Mouse (Mus musculus) CH12.LX (cell line): ENCODE results near the gene Prelid3b. TPM values are rescaled to one million over a fixed set of nuclear protein-coding genes. Genes with fewer than 3 reads are reported as not detected.
A peak's percentile ranks its signal among the peaks of the same experiment; 100 is the strongest.

Experiments used
- DNase-seq: peaks from one replicate; pipeline ENCODE4 v3.0.0-alpha.2; 2013; ENCODE audit errors: extremely low read depth
- H3K27ac ChIP-seq: 2 replicates; pipeline ENCODE4 v1.5.1; 2012; ENCODE audit warnings: low read depth, mild to moderate bottlenecking, control low read depth, moderate library complexity; ENCODE audit not compliant: insufficient read depth
- H3K27me3 ChIP-seq: replicated peaks from 2 replicates; pipeline ENCODE3; 2012; ENCODE audit warnings: inconsistent platforms
- H3K36me3 ChIP-seq, 2 experiments: replicated peaks in 1 of 2; 2 replicates each; pipeline versions ENCODE3 to v1.6.1; 2012; ENCODE audit warnings: inconsistent platforms in 1 of 2, low read length in 1 of 2, mild to moderate bottlenecking in 1 of 2, mixed read lengths in 1 of 2, moderate library complexity in 1 of 2; ENCODE audit not compliant: control insufficient read depth in 1 of 2, insufficient read depth in 1 of 2
- H3K4me1 ChIP-seq, 2 experiments: 2 replicates each; pipeline ENCODE4 v1.6.1; 2012; ENCODE audit warnings: inconsistent platforms in 1 of 2, moderate library complexity in 1 of 2; ENCODE audit not compliant: insufficient read depth in 2 of 2, control insufficient read depth in 1 of 2
- H3K4me2 ChIP-seq: 2 replicates; pipeline ENCODE4 v1.6.1; 2012; ENCODE audit warnings: low read depth, mild to moderate bottlenecking, control low read depth; ENCODE audit not compliant: poor library complexity, insufficient read depth, severe bottlenecking
- H3K4me3 ChIP-seq, 3 experiments: fragments of 150-350 bp in 1 of 3; sonication (generic) in 1 of 3; replicated peaks in 1 of 3; 2 replicates each; pipeline versions ENCODE3 to v1.5.1; 2011 to 2012; ENCODE audit warnings: low read depth in 2 of 3, low read length in 2 of 3, mild to moderate bottlenecking in 2 of 3, moderate library complexity in 2 of 3, control low read depth in 1 of 3, improper control_type of control experiment in 1 of 3, inconsistent platforms in 1 of 3, mixed read lengths in 1 of 3; ENCODE audit not compliant: poor library complexity in 1 of 3
- H3K79me2 ChIP-seq: replicated peaks from 2 replicates; pipeline ENCODE4 v1.6.1; 2012; ENCODE audit warnings: mild to moderate bottlenecking, moderate library complexity; ENCODE audit not compliant: control insufficient read depth, poor library complexity, insufficient read depth, severe bottlenecking; ENCODE audit errors: extremely low read depth
- H3K9ac ChIP-seq: 2 replicates; pipeline ENCODE4 v1.6.1; 2012; ENCODE audit warnings: low read depth, mild to moderate bottlenecking, control low read depth, moderate library complexity; ENCODE audit not compliant: insufficient read depth
- H3K9me3 ChIP-seq: replicated peaks from 2 replicates; pipeline ENCODE3; 2012; ENCODE audit warnings: low read length, inconsistent platforms, mixed read lengths
- BHLHE40 ChIP-seq: IDR thresholded peaks from 2 replicates; pipeline ENCODE4 v1.6.1; 2011; ENCODE audit warnings: mild to moderate bottlenecking, low read depth, low read length, improper control_type of control experiment
- CHD1 ChIP-seq: IDR thresholded peaks from 2 replicates; pipeline ENCODE4 v1.6.1; 2012; ENCODE audit warnings: low read depth, low read length, improper control_type of control experiment, inconsistent platforms
- CHD2 ChIP-seq: IDR thresholded peaks from 2 replicates; pipeline ENCODE4 v1.6.1; 2011; ENCODE audit warnings: low read length, improper control_type of control experiment
- EP300 ChIP-seq: IDR thresholded peaks from 2 replicates; pipeline ENCODE4 v1.6.1; 2011; ENCODE audit warnings: low read length, improper control_type of control experiment
- ETS1 ChIP-seq: conservative IDR thresholded peaks from 2 replicates; pipeline ENCODE4 v1.6.1; 2012; ENCODE audit warnings: low read depth, mild to moderate bottlenecking, inconsistent platforms, low read length, improper control_type of control experiment, moderate library complexity
- HCFC1 ChIP-seq: IDR thresholded peaks from 2 replicates; pipeline ENCODE4 v1.6.1; 2012; ENCODE audit warnings: low read depth, mild to moderate bottlenecking, inconsistent platforms, low read length, improper control_type of control experiment
- IRF4 ChIP-seq: IDR thresholded peaks from 2 replicates; pipeline ENCODE4 v1.6.1; 2014; ENCODE audit warnings: low read depth, mild to moderate bottlenecking, inconsistent platforms, low read length, improper control_type of control experiment
- JUN ChIP-seq: IDR thresholded peaks from 2 replicates; pipeline ENCODE4 v1.6.1; 2011; ENCODE audit warnings: low read depth, mild to moderate bottlenecking, low read length, improper control_type of control experiment, moderate library complexity; ENCODE audit not compliant: insufficient read depth
- KAT2A ChIP-seq: IDR thresholded peaks from 2 replicates; pipeline ENCODE4 v1.6.1; 2012; ENCODE audit warnings: low read length, improper control_type of control experiment, inconsistent platforms; ENCODE audit not compliant: insufficient replicate concordance
- MAFK ChIP-seq: IDR thresholded peaks from 2 replicates; pipeline ENCODE4 v1.6.1; 2011; ENCODE audit warnings: low read length, improper control_type of control experiment; ENCODE audit not compliant: insufficient replicate concordance
- MEF2A ChIP-seq: IDR thresholded peaks from 2 replicates; pipeline ENCODE4 v1.6.1; 2014; ENCODE audit warnings: low read depth, mild to moderate bottlenecking, inconsistent platforms, low read length, improper control_type of control experiment, borderline replicate concordance
- MYC ChIP-seq: IDR thresholded peaks from 2 replicates; pipeline ENCODE4 v1.6.1; 2011; ENCODE audit warnings: low read depth, mild to moderate bottlenecking, improper control_type of control experiment, low read length
- NELFE ChIP-seq: IDR thresholded peaks from 2 replicates; pipeline ENCODE4 v1.6.1; 2011; ENCODE audit warnings: low read depth, low read length, improper control_type of control experiment
- NRF1 ChIP-seq: IDR thresholded peaks from 2 replicates; pipeline ENCODE4 v1.6.1; 2014; ENCODE audit warnings: low read depth, mild to moderate bottlenecking, inconsistent platforms, low read length, improper control_type of control experiment, moderate library complexity
- POLR2A ChIP-seq: IDR thresholded peaks from 2 replicates; pipeline ENCODE4 v1.6.1; 2011; ENCODE audit warnings: low read depth, mild to moderate bottlenecking, improper control_type of control experiment, low read length
- RAD21 ChIP-seq: IDR thresholded peaks from 2 replicates; pipeline ENCODE4 v1.6.1; 2011; ENCODE audit warnings: low read depth, mild to moderate bottlenecking, low read length, improper control_type of control experiment, moderate library complexity
- RCOR1 ChIP-seq: conservative IDR thresholded peaks from 2 replicates; pipeline ENCODE4 v1.6.1; 2012; ENCODE audit warnings: low read depth, mild to moderate bottlenecking, inconsistent platforms, low read length, improper control_type of control experiment
- SMC3 ChIP-seq: IDR thresholded peaks from 2 replicates; pipeline ENCODE4 v1.6.1; 2011; ENCODE audit warnings: low read depth, low read length, improper control_type of control experiment
- USF1 ChIP-seq: IDR thresholded peaks from 2 replicates; pipeline ENCODE4 v1.6.1; 2014; ENCODE audit warnings: low read depth, mild to moderate bottlenecking, inconsistent platforms, low read length, improper control_type of control experiment
- USF2 ChIP-seq: conservative IDR thresholded peaks from 2 replicates; pipeline ENCODE4 v1.6.1; 2011; ENCODE audit warnings: low read depth, low read length, improper control_type of control experiment
- ZKSCAN1 ChIP-seq: IDR thresholded peaks from 2 replicates; pipeline ENCODE4 v1.6.1; 2012; ENCODE audit warnings: low read depth, inconsistent platforms, low read length, improper control_type of control experiment, borderline replicate concordance
- ZNF384 ChIP-seq: IDR thresholded peaks from 2 replicates; pipeline ENCODE4 v1.6.1; 2012; ENCODE audit warnings: low read depth, low read length, improper control_type of control experiment, inconsistent platforms
- dilution Hi-C: fragments of 300-500 bp; cut with MboI; formaldehyde crosslinking; loops from 2 replicates; pipeline ENCODE4 v1.14.3; 2020; ENCODE audit warnings: low sequenced_read_pairs; ENCODE audit not compliant: extremely low pct_unique_long_range_greater_than_20kb, extremely low pct_ligation_motif_present
- in situ Hi-C: fragments of 300-500 bp; cut with MboI; formaldehyde crosslinking; loops from 3 replicates; pipeline ENCODE4 v1.14.3; 2019; ENCODE audit warnings: low sequenced_read_pairs, low pct_ligation_motif_present, low pct_unique_long_range_greater_than_20kb, mixed read lengths
- polyA plus RNA-seq: library from polyadenylated mRNA; unstranded; fragments of >175 nt; gene quantifications from 2 replicates; pipeline ENCODE4 v1.2.1, GENCODE M21; 2012; ENCODE audit warnings: low read depth; ENCODE audit not compliant: insufficient read length
- total RNA-seq, 2 experiments: library from RNA; depleted of rRNA; stranded (reverse); fragments of 300-350 nt in 1 of 2; fragments of >200 nt in 1 of 2; gene quantifications; 2 replicates each; pipeline ENCODE4 v1.2.3; 2012 to 2014

Prelid3b gene
- total and polyA plus RNA-seq, 3 experiments = 90.3 to 187 (median 179) TPM

GRCm38 (mm10) chr2:174502321-174502720, 29.4 kb upstream of the Prelid3b start:
- DNase-seq = no peak
- Histone ChIP-seq H3K36me3 (no peaks in the 10 kb centered on the region), H3K9ac (peak overlapping the region; percentile 64; the same call in 1 of the 2 replicates), H3K27me3 (no peaks in the 10 kb centered on the region), H3K79me2 (no peaks in the 10 kb centered on the region), H3K4me1 (peaks cover 2 to 10% of the 10 kb centered on the region in 2 experiments), H3K9me3 (no peaks in the 10 kb centered on the region)
- dilution Hi-C loops = no loop called here
- 0 out of 2 replicates have a peak, but pooled peaks have one; percentile 30 for TF ChIP-seq BHLHE40
- TF ChIP-seq EP300 = no peak
- TF ChIP-seq JUN = no peak
- TF ChIP-seq CHD1 = no peak
- peak; percentile 68 for TF ChIP-seq CHD2
- TF ChIP-seq HCFC1 = no peak
- no peak for TF ChIP-seq ZKSCAN1
- no peak for TF ChIP-seq KAT2A
- TF ChIP-seq, all 38 proteins: peak for 2
- in situ Hi-C loops = no loop called here
- no peak overlapping the region for H3K27ac ChIP-seq
- peak overlapping the region in 2 of 3 experiments; percentile 17 to 26 for H3K4me3 ChIP-seq
- peak overlapping the region; percentile 93 for H3K4me2 ChIP-seq

- dilution Hi-C loops (no loop called here), in situ Hi-C loops (no loop called here)
- Histone ChIP-seq H3K79me2 (no peaks in the 10 kb centered on the region), H3K9me3 (no peaks in the 10 kb centered on the region), H3K4me1 (peaks cover 2 to 10% of the 10 kb centered on the region in 2 experiments), H3K36me3 (no peaks in the 10 kb centered on the region), H3K27me3 (no peaks in the 10 kb centered on the region), H3K4me2 (no peak overlapping the region), H3K27ac (no peak overlapping the region), H3K9ac (no peak overlapping the region), H3K4me3 (no peak overlapping the region)
- TF ChIP-seq IRF4 (no peak), POLR2A (no peak), KAT2A (no peak), NELFE (no peak), ETS1 (no peak), RAD21 (no peak), ZKSCAN1 (no peak), MEF2A (no peak), USF2 (no peak), MYC (no peak), USF1 (no peak), ZNF384 (no peak), SMC3 (no peak), CHD2 (no peak), NRF1 (no peak), RCOR1 (no peak), CHD1 (no peak), MAFK (no peak)
- no peak for DNase-seq
Observed at GRCm38 (mm10) chr2:174501517-174501916, 28.6 kb upstream of the Prelid3b start.
